Mouse (Mus musculus): ENCODE measurements around the gene Cstf3.

Gene Cstf3

DNA sequence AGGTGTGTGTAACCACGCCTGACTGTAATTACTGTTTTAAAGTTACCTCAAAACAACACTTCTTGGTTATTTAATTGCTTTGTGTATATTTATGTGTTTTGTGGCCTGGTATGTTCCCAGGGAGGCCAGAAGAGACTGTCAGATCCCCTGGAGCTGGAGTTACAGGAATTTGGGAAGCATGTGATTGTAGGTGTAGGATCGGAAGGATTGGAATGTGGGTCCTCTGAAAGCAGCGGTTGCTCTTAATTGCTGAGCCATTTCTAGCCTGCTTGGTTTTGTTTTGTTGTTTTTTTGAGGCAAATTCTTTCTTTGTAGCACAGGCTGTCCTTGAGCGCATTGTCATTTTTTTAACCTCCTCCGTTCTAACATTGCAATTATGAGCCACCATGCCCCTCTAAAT lies 14.4 kb downstream of the Cstf3 start:
- no peak for DNase-seq (ENCODE audit: low spot score)

DNA sequence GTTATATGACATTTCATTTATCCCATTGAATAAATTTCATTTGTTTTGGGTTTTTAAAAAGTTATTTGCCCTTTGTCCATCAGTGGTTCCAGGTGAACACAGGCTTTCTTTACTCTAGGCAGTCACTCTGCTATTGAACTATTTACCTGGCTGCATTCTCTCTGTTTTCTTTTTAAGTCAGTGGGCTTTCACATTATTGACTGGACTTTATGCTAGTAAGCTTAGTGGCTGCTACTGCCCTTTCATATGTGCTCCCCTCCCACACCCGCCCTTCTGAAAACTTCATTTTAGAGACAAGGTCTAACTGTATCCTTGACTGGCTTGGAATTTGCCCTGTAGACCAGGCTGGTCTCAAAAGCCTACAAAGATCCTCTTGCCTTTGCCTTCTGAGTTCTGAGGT lies 15.2 kb downstream of the Cstf3 start:
- no peak for DNase-seq (ENCODE audit: low spot score)

DNA sequence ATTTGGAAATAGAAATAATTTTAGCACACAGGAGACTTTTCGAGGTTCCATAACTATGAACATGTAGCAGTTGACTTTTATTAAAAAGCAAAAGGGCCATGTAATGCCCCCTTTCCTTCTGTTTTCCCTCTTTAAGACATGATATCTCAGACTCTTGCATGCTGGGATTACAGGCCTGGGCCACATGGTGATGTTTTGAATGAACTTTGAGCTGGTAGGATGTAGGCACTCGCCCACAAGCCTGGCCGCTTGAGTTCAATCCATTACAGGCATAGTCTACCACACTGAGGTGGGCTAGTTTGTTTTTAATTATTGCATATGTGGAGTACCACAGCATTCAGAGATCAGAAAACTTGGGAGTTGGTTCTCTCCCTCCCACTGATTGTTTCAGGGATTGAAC lies 24.5 kb downstream of the Cstf3 start:
- no peak for DNase-seq (ENCODE audit: low spot score)

DNA sequence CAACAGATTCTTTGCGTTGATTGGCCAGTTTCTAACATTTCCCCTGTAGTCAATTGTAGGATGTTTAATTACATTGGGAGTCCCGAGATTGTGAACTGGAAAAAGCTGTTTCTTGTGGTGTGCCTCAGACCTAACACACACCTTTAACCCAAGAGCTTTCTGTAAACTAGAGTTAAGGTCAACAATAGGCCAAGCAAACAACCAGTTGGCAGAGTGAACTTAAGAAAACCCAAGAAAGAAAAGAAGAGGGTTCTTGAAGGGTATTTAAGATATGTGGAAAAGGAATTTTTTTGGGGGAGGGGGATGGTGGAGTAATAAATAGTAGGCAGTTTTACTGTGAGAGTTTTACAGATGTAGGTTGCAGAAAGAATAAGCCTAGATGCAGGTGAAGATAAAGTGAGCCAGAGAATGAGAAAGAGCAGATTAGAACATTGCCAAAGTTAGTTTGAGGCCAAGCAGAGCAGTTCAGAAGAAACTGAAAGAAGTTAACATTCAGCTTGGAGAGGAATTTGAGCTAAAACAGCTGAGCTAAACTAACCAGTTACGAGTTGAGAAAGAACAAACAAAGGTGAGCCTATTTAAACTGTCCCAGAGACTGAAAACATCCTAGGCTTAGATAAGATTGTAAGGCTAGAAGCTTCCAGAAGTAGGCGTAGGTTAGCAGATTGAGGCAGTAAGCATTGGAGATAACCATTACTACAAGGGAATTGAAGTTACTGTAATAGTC lies 25.8 kb downstream of the Cstf3 start:
- DNase-seq (ENCODE audit: low spot score), result no peak

DNA sequence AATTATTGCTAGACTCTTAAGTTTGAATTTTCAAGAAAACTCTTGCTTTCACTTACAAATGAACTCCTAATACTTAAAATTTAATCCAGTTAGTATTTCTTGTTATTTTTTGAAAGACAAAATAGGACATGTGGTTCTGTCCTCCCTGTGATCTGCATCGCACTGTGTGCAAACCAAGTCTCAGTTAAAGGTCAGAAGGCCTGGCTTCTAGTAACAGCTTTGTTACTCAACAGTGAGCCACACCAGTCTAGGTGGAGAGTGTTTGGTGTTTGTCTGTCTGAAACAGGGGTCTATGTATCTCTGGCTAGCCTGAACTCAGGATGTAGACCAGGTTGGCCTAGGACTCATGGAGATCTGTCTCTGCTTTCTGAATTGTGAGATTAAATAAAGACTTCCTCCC lies 68.3 kb downstream of the Cstf3 start:
- DNase-seq (ENCODE audit: low spot score), result no peak

DNA sequence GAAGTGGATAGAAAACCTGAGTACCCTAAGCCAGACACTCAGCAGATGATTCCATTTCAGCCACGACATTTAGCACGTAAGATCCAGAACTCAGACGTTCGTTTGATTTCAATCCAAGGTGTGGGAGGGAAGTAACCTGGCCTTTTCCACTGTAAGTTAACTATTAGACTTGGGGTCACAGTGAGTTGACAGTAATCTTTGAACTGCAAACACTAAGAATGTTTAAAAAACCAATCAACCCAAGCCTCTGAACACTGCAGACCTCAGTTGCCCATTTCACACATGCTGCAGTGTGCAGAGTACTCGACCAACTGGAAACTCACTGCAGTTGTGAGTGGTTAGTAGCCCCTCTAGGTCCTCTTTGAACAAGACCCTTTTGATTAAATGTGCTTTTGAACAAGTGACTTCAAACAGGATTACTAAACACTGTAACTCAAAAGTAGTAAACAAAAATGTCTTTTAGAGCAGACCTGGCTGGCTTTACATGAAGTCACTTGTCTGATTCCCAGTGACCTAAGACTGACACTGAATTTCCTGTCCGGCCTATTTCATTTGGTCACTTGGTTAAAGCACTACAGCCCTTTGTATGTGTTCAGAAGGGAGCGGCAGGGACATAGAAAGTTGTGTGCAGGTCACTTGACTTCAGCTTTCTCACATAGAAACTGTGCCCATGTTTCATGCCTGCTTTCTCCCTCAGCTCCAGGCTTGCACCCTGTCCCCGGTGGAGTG lies 73.2 kb downstream of the Cstf3 start:
- DNase-seq (ENCODE audit: low spot score), result no peak

DNA sequence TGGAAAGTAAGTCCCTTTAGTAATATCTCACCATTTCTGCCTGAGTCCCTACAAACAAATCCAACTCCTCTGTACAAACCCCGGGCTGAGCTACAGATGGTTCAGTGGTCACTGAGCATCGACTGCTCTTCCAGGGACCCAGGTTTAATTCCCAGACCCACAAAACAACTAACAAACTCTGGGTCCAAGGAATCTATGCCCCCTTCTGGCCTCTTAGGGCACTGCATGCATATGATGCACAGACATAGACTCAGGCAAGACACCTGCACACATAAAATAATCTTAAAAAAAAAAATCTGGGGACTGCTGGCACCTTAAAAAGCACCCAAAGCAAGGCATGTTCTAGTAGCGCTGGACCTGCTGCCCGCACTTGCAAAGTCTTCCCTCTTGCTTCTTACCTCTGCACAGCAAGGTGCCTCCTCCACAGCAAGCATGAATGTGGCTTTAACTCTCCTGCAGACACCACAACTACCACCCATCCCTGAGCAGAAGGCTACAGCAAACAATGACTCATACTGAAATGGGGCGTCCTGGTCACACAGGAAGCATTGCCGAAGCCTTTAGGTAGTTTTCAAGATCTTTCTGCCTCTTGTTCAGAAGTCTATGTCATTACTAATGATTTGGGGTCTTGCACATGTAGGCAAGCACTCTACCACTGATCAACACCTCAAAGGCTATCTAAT lies 78.9 kb downstream of the Cstf3 start:
- DNase-seq (ENCODE audit: low spot score), result no peak

DNA sequence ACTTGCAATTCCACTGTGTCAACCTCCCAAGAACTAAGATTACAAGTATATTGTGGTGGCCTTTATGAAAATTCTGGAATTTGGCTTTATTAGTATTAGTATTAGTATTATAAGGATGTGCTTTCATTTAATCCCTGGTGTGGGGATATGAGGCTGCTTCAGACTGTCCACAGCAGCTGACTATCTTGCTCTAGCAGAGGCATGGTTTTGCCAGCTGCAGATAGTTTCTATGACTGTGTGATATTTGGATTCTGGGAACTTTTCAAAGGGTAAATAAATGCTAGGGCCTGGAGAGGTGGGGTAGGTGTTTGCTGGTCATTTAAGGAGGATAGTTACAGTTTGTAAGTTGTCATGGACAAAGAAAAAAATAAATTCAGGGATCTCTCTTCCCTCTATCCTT lies 81.4 kb downstream of the Cstf3 start:
- DNase-seq (ENCODE audit: low spot score), result no peak

DNA sequence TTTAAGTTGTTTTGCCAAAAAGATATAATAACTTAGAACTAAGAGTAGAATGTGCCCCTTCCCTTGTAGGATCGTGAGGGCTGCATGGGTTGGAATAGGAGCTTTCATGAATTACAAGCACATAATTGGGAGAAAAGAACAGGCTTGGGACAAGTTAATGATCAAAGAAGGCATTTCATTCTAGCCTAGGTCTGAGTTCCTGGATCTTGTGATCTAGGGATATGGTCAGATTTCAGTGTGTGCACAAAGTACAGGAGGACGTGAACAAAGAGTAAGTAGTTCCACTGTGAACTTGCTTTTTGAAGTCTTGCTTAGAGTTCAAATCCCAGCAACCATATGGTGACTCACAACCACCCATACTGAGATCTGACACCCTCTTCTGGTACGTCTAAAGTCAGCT lies 87.0 kb downstream of the Cstf3 start:
- DNase-seq (ENCODE audit: low spot score), result no peak

DNA sequence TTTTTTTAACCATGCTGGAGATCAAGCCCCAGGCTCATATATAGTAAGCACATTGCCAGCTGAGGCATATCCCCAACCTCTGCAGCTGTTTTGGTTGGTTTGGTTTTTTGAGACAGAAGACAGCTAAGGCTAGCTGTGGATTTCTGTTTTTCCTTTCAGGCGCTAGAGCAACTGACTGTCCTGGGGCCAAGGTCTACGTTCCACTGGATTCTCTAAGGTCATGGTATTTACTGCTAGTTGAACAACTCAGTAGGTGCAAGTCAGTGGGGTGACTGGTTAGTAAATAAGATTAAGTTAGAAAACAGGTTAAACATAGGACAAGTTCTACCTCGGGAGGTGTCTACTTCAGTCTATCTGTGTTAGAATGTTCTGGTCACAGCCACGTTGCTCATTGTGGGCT lies 94.4 kb downstream of the Cstf3 start:
- no peak for DNase-seq (ENCODE audit: low spot score)

DNA sequence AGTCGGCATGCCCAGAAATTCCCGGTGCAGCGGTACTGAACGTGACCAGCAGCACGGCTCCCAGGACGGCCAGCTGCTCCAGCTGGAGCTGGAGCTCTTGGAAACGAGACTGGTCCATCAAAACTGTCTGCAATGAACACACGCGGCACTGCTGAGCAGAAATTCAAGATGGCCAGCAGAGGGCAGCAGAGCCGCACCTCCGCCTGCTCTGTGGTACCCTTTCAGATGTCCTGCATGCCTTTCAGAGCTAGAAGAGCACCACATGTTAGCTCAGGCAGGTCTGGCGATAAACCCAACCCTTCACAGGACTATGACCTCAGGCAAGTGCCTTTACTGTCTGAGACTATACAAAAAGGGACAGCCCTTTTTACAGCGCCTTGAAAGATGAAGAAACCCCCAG lies 95.1 kb downstream of the Cstf3 start:
- peak; percentile 48 for DNase-seq (ENCODE audit: low spot score)

DNA sequence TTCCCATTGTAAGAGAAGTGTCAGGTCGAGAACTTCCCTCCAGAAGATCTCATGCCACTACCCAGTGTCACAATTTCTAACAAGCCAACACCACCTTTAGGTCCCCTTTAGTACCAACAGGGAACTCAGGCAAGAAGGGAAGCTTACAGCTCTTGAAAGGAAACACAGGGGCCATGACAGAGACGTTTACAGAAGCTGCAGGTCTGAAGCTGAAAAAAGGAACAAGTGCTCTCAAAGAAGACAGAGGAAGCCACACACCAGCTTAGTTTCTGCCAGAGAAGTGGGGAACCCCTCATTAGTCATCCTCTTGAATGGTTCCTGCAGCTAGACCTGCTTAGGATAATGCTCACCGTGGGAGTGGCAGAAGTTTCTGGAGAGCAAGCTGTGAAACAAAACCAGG lies 96.9 kb downstream of the Cstf3 start:
- DNase-seq (ENCODE audit: low spot score), result no peak

DNA sequence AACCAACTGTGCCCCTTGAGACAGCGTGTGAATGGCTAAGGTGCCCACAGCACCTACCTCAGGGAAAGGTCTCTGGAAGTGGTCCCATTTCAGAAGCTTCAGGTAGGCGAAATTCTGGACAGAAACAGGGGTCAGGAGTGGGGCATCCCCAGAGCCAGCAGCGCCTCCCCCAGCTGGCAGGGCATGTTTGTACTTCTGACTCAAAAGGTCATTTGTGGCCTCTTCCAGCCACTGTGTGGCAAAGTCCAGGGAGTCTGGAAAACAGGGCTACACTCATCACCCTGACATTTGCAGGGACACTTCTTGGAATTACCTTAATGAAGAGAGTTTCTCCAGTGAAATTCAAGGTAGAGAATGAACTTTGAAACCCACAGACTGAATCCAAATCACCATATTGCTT lies 98.0 kb downstream of the Cstf3 start:
- DNase-seq (ENCODE audit: low spot score), result no peak

DNA sequence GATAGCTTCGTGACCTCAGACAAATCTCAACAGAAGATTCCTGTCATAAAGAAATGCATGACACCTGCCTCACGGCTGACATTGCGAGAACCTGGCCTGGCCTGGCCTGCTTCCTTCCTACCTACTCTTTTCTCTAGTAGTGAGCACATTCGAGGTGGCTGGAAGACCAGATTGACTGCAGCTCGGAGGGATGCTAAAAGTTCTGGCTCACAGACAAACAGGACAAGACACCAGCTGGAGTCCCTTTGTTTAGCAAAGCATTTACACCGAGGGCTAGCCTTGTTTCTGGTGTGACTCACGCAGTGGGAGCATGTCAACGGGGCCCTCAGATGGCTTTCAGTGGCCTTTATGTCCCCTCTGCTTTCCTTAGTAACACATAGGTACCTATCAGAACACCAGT lies 98.4 kb downstream of the Cstf3 start:
- DNase-seq (ENCODE audit: low spot score), result no peak

DNA sequence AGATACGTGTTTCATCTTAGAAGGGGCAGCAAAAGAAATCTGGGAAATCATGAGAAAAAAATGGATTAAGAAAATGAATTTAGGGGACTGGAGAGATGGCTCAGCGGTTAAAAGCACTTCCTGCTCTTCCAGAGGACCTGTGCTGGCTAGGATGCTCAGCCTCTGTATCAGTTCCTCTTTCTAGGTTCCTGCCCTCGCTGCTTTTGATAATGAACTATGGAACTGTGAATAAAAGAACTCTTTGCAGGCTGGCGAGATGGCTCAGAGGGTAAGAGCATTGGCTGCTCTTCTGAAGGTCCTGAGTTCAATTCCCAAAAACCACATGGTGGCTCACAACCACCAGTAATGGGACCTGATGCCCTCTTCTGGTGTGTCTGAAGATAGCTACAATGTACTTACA lies 100.4 kb downstream of the Cstf3 start:
- no peak for DNase-seq (ENCODE audit: low spot score)

DNA sequence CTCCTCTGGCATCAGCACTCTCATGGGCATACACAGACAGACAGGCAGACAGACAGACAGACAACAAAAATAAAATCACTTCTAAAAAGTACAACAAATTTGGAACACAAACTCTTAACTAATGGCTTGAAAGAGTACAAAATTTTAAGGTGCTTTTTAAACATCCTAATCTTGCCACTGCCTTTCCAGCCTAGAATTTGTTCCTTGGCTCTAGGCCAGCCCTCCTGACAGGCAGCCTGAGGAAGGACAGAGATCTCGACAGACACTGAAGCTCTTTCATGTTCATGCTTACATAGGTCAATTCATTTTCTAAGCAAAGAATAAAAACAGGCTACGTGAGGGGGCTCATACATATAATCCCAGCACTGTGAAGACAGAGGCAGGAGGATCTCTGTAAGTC lies 102.2 kb downstream of the Cstf3 start:
- no peak for DNase-seq (ENCODE audit: low spot score)

DNA sequence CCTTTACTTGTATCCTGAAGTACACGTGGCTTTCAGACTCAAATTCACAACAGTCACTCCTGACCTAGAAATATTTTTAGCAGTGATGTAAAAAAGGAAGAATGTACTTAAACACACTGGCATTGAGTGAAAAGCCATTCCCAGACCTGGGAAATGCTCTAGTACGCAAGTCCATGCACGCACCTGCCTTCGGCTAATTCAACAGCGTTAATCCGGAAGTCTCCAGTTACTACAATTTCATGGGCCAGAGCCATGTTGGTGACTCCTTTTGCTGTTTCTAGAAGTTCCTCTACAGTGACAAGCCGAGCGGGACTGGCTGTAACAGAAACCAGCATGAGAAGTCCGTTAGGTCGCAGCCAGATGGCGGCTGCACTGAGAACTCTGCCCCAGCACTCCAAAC lies 109.3 kb downstream of the Cstf3 start:
- DNase-seq (ENCODE audit: low spot score), result no peak

DNA sequence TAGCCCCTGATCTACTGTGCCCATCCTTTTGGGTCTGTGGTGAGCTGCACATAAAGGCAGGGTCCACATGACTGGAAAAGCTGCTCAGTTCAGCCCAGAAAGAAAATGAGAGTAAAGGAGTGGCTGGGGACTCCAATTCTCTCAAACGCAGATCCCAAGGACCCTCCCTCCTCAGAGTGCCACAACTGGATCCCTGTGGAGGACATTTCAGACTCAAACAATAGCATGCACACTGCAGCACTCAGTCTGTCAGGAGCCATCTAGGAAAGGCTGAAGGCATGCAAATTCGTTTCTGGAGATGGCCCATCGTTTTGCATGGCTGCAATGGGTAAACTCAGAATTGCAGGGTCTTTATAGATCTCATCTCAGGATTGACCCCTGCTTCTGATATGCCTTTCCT lies 112.8 kb downstream of the Cstf3 start:
- no peak for DNase-seq (ENCODE audit: low spot score)

DNA sequence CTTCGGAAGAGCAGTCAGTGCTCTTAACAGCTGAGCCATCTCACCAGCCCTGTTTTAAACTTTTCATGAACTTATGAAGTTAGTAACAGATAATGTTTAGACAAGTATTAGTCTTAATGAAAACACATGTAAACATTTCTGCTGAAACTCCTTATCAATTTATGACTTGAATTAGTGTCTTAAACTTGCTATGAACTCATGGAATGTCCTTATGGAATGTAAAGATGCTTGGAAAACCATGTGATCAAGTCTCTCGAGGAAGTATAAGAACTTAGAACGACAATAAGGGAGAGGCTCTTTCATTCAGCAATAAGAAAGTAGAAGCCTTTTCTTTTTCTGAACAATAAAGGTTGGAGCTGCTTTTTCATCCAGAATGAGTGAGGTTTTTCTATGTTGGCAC lies 114.0 kb downstream of the Cstf3 start:
- DNase-seq (ENCODE audit: low spot score), result no peak

DNA sequence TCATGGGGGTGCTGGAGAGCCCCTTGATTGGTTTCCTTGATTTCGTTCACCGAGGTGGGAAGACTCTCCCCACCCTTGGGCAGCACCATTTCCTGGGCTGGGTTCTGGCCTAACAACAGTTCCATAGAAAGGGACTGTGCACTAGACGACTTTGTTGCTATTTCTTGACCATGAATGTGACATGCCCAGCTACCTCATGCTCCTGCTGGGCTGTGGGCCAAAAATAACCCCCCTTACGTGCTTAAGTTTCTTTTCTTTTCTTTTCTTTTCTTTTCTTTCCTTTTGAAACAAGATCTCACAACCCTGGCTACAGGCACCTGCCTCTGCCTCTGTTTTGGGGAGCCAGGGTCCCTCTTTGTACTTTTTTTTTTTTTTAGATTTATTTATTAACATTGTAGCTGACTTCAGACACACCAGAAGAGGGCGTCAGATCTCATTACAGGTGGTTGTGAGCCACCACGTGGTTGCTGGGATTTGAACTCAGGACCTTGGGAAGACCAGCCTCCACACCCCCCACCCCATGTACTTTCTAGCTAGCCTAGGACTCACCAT lies 119.5 kb downstream of the Cstf3 start:
- DNase-seq (ENCODE audit: low spot score), result no peak

DNA sequence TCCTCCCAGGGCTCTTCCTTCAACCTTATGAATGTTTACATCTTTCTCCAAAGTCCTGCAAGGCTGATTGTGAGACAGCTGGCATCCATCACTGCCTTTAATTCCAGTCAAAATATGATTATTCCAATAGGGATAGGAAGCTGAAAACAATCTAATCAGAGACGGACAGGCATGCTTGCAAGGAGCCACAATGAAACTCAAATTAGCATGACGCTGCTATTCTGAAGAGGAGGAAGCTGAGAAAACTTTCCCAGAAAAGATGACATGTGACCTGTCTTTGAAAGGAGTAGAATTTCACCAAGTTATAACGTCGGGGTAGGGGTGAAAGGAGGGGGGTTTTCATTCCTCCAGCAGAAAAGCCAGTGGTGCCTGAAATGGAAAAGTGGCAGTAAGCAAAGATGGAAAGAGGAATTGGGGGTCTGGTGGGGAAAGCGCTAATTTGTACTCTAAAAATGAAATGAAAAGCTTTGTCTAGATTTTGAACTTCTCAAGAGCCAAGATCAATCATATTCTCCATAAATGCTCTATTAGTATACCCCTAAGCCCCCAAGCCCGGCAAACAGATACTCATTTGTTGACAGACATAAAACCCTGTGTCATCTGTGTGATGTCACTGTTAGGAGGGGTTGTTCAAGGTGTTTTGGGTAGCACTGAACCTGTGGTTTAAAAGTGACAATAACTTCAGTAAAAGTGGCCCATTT lies 120.5 kb downstream of the Cstf3 start:
- DNase-seq (ENCODE audit: low spot score), result no peak

All from ovary, adult 18-20 months (tissue).